Mouse (Mus musculus): ENCODE data around the gene Rapsn. TPM values are rescaled to one million over a fixed set of nuclear protein-coding genes. Genes with fewer than 3 reads are reported as not detected.

Gene Rapsn
- polyA plus RNA-seq, 1 experiment = 1.5 TPM

DNA sequence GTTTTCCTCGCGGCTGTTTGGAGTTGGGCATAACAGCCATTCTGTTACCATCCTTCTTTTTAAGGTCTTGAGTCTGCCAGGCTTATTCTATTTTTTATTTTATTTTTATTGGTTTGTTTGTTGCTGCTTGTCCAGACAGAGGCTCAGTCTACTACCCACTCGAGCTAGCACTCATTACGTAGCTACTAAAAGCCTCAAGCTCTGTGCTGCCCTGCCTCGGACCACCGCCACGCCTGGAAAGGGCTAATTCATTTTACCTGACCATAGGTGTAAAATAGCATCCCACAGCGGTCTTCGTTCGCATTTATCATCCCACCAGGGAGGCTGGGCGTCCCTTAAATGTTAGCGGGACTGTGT is 42.5 kb downstream of the Rapsn start:
- TF ChIP-seq POLR2A (IDR thresholded peaks at IDR 0.05; ENCODE audit: borderline replicate concordance, insufficient read depth, low read length) = no peak
- TF ChIP-seq CTCF (IDR thresholded peaks at IDR 0.05; ENCODE audit: borderline replicate concordance, insufficient read depth, low read depth, low read length) = no peak
- peaks cover 3% of the 10 kb centered on the region; the same call in 1 of the 2 replicates for H3K4me1 ChIP-seq (ENCODE audit: control insufficient read depth, insufficient read depth, low read length)
- H3K27ac ChIP-seq (ENCODE audit: insufficient read depth, low read length) = no peak overlapping the region
- H3K4me3 ChIP-seq (replicated peaks; ENCODE audit: insufficient read depth, low read depth, low read length) = peak overlapping the region; percentile 37
- no peak for DNase-seq
- H3K27me3 ChIP-seq (ENCODE audit: control insufficient read depth, insufficient read depth, low read length) = no peaks in the 10 kb centered on the region
- 13% methylated on average over 12 of the region's 12 CpGs for WGBS

DNA sequence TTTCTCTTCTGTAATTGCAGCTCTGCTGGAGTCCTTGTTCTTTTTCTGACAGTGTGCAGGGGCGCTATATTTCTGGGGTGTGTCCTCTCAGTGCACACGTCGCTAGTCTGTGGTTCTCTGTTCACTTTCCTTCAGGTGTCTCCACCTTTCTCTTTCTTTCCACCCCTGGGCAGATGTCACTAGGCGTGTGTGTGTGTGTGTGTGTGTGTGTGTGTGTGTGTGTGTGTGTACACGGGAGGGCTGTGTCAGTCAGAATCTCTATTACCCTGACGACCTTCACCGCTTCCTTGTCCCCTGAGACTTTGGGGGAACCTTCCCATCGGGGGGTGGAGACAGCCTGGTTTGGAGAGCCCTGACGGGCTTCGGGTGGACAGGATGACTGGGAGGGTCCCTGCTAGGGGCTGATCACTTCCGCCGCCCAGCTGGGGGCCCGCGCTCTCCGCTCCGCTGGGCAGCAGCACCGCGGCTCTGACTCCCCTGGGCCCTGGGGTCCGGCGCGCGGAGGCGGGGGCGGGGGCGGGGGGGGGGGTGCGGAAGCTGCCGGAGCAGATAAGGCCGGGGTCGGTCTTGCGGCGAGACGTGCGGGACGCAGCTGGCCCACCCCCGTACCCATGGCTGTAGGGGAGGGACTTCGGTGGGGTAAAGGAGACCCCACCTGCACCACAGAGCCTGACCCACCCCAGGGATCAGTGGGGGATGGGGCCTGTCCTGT is 43.0 kb downstream of the Rapsn start:
- peaks cover 3% of the 10 kb centered on the region; the same call in 1 of the 2 replicates for H3K4me1 ChIP-seq (ENCODE audit: control insufficient read depth, insufficient read depth, low read length)
- DNase-seq = no peak
- TF ChIP-seq POLR2A (IDR thresholded peaks at IDR 0.05; ENCODE audit: borderline replicate concordance, insufficient read depth, low read length) = no peak
- TF ChIP-seq CTCF (IDR thresholded peaks at IDR 0.05; ENCODE audit: borderline replicate concordance, insufficient read depth, low read depth, low read length) = no peak
- 2% methylated on average over 31 of the region's 36 CpGs for WGBS
- peak overlapping the region; percentile 39 for H3K4me3 ChIP-seq (replicated peaks; ENCODE audit: insufficient read depth, low read depth, low read length)
- no peak overlapping the region for H3K27ac ChIP-seq (ENCODE audit: insufficient read depth, low read length)
- H3K27me3 ChIP-seq (ENCODE audit: control insufficient read depth, insufficient read depth, low read length) = no peaks in the 10 kb centered on the region

DNA sequence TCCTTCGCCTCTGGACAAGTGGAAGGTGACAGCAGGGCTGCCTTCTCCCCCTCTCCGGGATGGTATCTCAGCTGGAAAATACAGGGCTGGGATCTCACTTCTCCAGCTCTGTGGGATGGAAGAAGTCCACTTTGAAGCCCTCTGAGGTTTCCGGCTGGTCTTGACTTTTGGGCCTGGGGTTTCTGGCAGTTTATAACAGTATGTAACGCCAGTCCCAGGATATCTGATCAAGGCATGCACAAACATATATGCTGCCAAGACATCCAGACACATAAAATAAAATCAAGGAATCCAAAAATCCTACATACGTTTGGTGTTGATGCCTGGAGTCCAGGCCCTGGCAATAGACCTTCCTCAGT is 43.6 kb downstream of the Rapsn start:
- 41% methylated on average over 5 of the region's 5 CpGs for WGBS
- Histone ChIP-seq H3K27me3 (ENCODE audit: control insufficient read depth, insufficient read depth, low read length) (no peaks in the 10 kb centered on the region), H3K27ac (ENCODE audit: insufficient read depth, low read length) (no peak overlapping the region), H3K4me3 (replicated peaks; ENCODE audit: insufficient read depth, low read depth, low read length) (peak overlapping the region; percentile 39), H3K4me1 (ENCODE audit: control insufficient read depth, insufficient read depth, low read length) (peaks cover 3% of the 10 kb centered on the region; the same call in 1 of the 2 replicates)
- no peak for DNase-seq
- TF ChIP-seq CTCF (IDR thresholded peaks at IDR 0.05; ENCODE audit: borderline replicate concordance, insufficient read depth, low read depth, low read length) = no peak
- TF ChIP-seq POLR2A (IDR thresholded peaks at IDR 0.05; ENCODE audit: borderline replicate concordance, insufficient read depth, low read length) = no peak

DNA sequence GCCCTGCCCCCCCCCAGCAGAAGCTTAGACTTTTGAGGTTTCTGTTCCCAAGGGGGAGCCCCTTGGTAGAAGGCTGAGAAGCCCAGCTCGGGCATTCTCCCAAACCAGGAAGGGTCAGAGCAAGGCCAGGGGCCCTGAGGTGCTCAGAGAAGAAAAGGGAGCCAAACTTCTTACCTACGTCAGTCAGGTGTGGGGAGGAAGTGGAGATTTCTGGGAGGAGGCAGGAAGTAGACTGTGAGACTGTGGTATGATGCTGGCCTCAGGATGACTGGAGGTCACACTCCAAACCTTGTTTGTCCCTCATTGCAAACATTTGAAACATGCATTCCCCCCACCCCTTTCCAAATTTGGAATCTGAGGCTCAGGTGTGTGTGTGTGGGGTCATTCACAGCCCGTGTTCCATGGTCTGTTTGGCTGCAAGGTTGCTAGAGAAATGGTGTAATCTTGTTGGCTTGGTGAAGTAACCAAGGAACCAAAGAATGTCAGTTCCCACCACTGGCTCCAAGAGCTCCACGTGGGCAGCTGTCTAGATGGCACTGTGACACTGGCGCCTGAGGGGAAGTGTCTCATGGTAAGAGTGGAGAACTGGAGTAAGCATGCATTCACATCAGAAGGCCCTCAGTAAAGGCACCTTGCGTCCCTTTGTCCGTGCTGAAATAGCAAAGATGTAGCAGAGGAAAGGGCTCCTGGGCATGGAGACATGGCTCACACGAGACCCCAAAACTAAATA is 45.5 kb downstream of the Rapsn start:
- Histone ChIP-seq H3K27me3 (ENCODE audit: control insufficient read depth, insufficient read depth, low read length) (no peaks in the 10 kb centered on the region), H3K4me1 (ENCODE audit: control insufficient read depth, insufficient read depth, low read length) (peaks cover 3% of the 10 kb centered on the region; the same call in 1 of the 2 replicates), H3K4me3 (replicated peaks; ENCODE audit: insufficient read depth, low read depth, low read length) (no peak overlapping the region), H3K27ac (ENCODE audit: insufficient read depth, low read length) (no peak overlapping the region)
- TF ChIP-seq POLR2A (IDR thresholded peaks at IDR 0.05; ENCODE audit: borderline replicate concordance, insufficient read depth, low read length) (no peak), CTCF (IDR thresholded peaks at IDR 0.05; ENCODE audit: borderline replicate concordance, insufficient read depth, low read depth, low read length) (no peak)
- DNase-seq = no peak
- WGBS = 74% methylated on average over 8 of the region's 8 CpGs

DNA sequence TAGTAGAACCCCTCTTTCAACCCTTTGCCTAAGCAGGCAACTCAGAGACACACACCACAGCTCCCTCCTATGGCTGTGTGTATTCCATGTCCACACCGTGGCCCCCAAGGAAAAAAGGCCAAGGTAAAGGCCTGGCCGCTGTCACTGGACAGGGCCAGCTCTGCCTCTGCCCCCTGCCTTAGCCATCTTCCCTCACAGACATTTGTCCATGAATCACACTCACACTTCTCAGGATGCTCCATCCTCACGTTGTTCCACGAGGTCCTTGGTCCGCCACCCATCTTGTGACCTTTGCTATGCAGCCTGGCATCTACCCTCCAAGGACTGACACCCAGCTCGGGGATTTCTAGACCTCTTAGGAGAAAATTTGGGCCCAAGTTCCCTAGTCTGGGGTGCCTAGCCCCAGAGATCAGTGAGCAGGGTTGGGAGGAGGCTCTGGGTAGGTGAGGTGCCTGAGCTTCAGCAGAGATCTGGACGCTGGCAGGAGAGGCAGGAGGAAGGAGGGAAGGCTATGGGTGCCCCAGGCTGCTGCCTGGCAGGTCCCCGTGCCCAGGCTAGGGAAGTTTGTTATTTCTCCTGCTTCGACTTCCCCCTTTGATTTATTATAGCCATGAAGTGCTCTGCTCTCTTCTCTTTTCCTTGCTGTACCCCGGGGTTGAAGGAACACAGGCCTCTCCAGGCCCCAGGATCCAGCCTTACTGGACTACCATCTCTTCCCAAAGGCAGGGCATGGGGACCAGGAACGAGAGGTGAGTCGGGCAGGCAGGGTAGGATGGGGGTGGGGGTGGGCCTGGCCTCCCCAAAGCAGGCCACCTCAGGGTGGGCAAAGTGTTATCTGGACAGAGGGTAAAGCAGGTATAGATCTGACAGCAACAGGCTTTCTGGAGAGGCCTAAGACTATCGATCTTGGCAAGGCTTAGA is 46.6 kb downstream of the Rapsn start, which contains the start of gene Spi1:
Spi1 (plus strand) TSS at position 616 of the 921 bp plus-strand sequence.
- H3K4me3 ChIP-seq (replicated peaks; ENCODE audit: insufficient read depth, low read depth, low read length) = no peak within 1 kb of the TSS
- WGBS = 83% methylated on average over 13 of the region's 13 CpGs
- DNase-seq = no peak
- TF ChIP-seq CTCF (IDR thresholded peaks at IDR 0.05; ENCODE audit: borderline replicate concordance, insufficient read depth, low read depth, low read length) = no peak
- TF ChIP-seq POLR2A (IDR thresholded peaks at IDR 0.05; ENCODE audit: borderline replicate concordance, insufficient read depth, low read length) = no peak
- no peaks in the 10 kb centered on the region for H3K27me3 ChIP-seq (ENCODE audit: control insufficient read depth, insufficient read depth, low read length)
- no peak within 1 kb of the TSS for H3K27ac ChIP-seq (ENCODE audit: insufficient read depth, low read length)
- peaks cover 3% of the 10 kb centered on the region; the same call in 1 of the 2 replicates for H3K4me1 ChIP-seq (ENCODE audit: control insufficient read depth, insufficient read depth, low read length)

DNA sequence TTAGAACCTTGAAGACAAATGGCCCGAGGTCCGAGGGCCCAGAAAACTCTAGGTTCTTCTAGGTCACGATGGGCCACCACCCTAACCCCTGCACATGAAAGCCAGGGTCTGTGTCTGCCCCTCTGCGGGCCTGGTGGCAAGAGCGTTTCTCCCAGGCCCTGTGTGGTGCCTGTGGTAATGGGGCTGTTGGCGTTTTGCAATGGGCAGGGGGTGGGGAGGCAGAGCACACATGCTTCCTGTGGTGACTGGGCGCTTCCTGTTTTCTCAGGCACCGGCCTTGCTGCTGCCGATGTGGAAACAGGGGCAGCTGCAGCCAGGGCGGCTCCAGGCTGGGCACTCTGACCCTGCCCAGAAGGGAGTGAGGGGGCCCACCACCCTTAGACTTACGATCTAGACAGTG is 47.4 kb downstream of the Rapsn start:
- no peak overlapping the region for H3K4me3 ChIP-seq (replicated peaks; ENCODE audit: insufficient read depth, low read depth, low read length)
- no peaks in the 10 kb centered on the region for H3K27me3 ChIP-seq (ENCODE audit: control insufficient read depth, insufficient read depth, low read length)
- no peak for DNase-seq
- TF ChIP-seq POLR2A (IDR thresholded peaks at IDR 0.05; ENCODE audit: borderline replicate concordance, insufficient read depth, low read length) (no peak), CTCF (IDR thresholded peaks at IDR 0.05; ENCODE audit: borderline replicate concordance, insufficient read depth, low read depth, low read length) (no peak)
- WGBS = 76% methylated on average over 11 of the region's 11 CpGs
- peaks cover 3% of the 10 kb centered on the region; the same call in 1 of the 2 replicates for H3K4me1 ChIP-seq (ENCODE audit: control insufficient read depth, insufficient read depth, low read length)
- no peak overlapping the region for H3K27ac ChIP-seq (ENCODE audit: insufficient read depth, low read length)

DNA sequence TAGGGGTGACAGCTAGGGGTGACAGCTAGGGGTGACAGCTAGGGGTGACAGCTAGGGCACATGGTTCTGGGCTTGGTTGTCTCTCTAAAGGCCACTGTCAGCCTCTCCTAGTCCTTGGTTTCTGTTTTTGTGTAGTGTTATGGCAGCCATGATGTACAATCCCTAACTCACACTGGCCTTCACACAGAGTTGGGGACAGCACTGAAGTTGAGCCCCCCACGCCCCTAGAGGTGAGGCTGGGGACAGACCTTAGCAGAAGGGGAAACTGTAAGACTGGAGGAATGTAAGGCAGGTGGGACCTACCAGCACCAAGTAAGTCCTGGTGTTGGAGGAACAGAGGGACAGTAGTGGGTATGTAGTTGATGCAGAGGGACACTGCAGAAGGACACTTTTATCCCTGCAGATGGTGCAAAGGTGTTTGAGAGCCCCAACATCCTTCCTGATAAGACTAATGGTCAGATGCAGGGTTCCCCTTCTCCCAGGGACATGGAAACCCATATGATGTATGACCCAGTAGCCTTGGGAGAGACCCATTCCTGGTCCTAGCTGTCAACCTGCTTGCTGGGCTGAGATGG is 48.0 kb downstream of the Rapsn start:
- TF ChIP-seq POLR2A (IDR thresholded peaks at IDR 0.05; ENCODE audit: borderline replicate concordance, insufficient read depth, low read length) = no peak
- Histone ChIP-seq H3K27ac (ENCODE audit: insufficient read depth, low read length) (no peak overlapping the region), H3K4me1 (ENCODE audit: control insufficient read depth, insufficient read depth, low read length) (peaks cover 3% of the 10 kb centered on the region; the same call in 1 of the 2 replicates), H3K27me3 (ENCODE audit: control insufficient read depth, insufficient read depth, low read length) (no peaks in the 10 kb centered on the region), H3K4me3 (replicated peaks; ENCODE audit: insufficient read depth, low read depth, low read length) (no peak overlapping the region)
- 79% methylated on average over 1 of the region's 1 CpGs for WGBS
- no peak for DNase-seq
